Mouse (Mus musculus) stomach, embryonic 16.5 days (tissue): ENCODE data around the gene Adtrp. TPM values are rescaled to one million over a fixed set of nuclear protein-coding genes. Genes with fewer than 3 reads are reported as not detected.

Experiments
- ATAC-seq: fragments of 200-750 bp; cut with Nextera tagmentation; 2 replicates; pipeline ENCODE4 v1.8.0; 2017; ENCODE audit warnings: moderate number of reproducible peaks, moderate TSS enrichment; ENCODE audit not compliant: insufficient read depth, low FRiP score
- H3K27ac ChIP-seq: fragments of 300-500 bp; sonication (generic); 2 replicates; pipeline ENCODE4 v1.5.1; 2014; ENCODE audit warnings: low read length
- H3K27me3 ChIP-seq: fragments of 300-500 bp; sonication (generic); 2 replicates; pipeline ENCODE4 v1.6.1; 2014; ENCODE audit warnings: low read length, control low read depth, mixed read lengths; ENCODE audit not compliant: control insufficient read depth, insufficient read depth
- H3K36me3 ChIP-seq: fragments of 300-500 bp; sonication (generic); 2 replicates; pipeline ENCODE4 v1.6.1; 2014; ENCODE audit warnings: low read length; ENCODE audit not compliant: control insufficient read depth, insufficient read depth
- H3K4me1 ChIP-seq: fragments of 300-500 bp; sonication (generic); 2 replicates; pipeline ENCODE4 v1.6.1; 2014; ENCODE audit warnings: low read length, control low read depth, mixed read lengths; ENCODE audit not compliant: control insufficient read depth, insufficient read depth
- H3K4me2 ChIP-seq: fragments of 300-500 bp; sonication (generic); 2 replicates; pipeline ENCODE4 v1.6.1; 2014; ENCODE audit warnings: low read depth, low read length, mixed read lengths
- H3K4me3 ChIP-seq: fragments of 300-500 bp; sonication (generic); replicated peaks from 2 replicates; pipeline ENCODE4 v1.5.1; 2014; ENCODE audit warnings: mild to moderate bottlenecking, low read length
- H3K9ac ChIP-seq: fragments of 300-500 bp; sonication (generic); 2 replicates; pipeline ENCODE4 v1.6.1; 2014; ENCODE audit warnings: low read length
- H3K9me3 ChIP-seq: fragments of 300-500 bp; sonication (generic); replicated peaks from 2 replicates; pipeline ENCODE4 v1.6.1; 2016; ENCODE audit warnings: low read length, control low read depth; ENCODE audit not compliant: control insufficient read depth
- WGBS: fragments of 180-500 bp; shearing (Covaris S2); extraction: QIAGEN DNeasy Blood & Tissue Kit; methylation state at CpG from one replicate; pipeline ENCODE4 v1.1.7; 2014; 5-methylcytosine and 5-hydroxymethylcytosine counted together
- polyA plus RNA-seq: library from polyadenylated mRNA; unstranded; fragments of >200 nt; fragmentation: Nextera tagmentation; extraction: Ambion mirVana; gene quantifications from 2 replicates; pipeline ENCODE4 v1.2.1, GENCODE M21; 2015

Adtrp gene
- polyA plus RNA-seq, 1 experiment from 2014 or later = 5.6 TPM

DNA sequence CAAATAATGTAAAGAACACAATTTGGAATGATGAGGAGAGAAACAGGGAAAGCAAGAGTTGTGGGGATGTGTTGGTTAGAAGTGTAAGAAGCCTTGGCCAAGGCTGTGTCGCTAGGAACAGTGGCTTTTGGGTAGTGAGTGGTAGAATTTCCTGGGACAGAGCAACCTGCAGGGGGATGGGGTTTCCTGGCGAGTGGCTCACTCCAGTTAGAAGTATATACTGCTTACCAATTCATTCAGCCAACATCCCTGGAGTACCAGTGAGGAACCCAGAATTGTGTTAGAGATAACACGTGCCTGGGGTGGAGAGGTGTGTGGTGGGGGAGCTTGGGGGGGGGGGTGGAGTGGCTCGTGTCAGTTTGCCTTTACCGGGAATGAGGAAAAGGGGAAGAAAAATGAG lies 25.4 kb downstream of the Adtrp start:
- no peaks in the 10 kb centered on the region for H3K27me3 ChIP-seq

GRCm38 (mm10) chr13:41820947-41821346 lies 26.5 kb downstream of the Adtrp start:
- Histone ChIP-seq H3K27ac (no peak overlapping the region), H3K9me3 (no peaks in the 10 kb centered on the region), H3K4me1 (0 out of 2 replicates have a peak, but pooled peaks cover 3% of the 10 kb centered on the region), H3K27me3 (no peaks in the 10 kb centered on the region), H3K4me3 (no peak overlapping the region), H3K36me3 (no peaks in the 10 kb centered on the region), H3K9ac (no peak overlapping the region), H3K4me2 (no peak overlapping the region)
- ATAC-seq = no peak
- 79% methylated on average over 3 of the region's 3 CpGs for WGBS

More for the DNA sequence above, 25.4 kb downstream of the Adtrp start:
- no peak for ATAC-seq
- Histone ChIP-seq H3K4me2 (no peak overlapping the region), H3K9me3 (no peaks in the 10 kb centered on the region), H3K27ac (no peak overlapping the region), H3K36me3 (no peaks in the 10 kb centered on the region), H3K4me3 (no peak overlapping the region), H3K4me1 (0 out of 2 replicates have a peak, but pooled peaks cover 3% of the 10 kb centered on the region), H3K9ac (no peak overlapping the region)
- 27% methylated on average over 5 of the region's 5 CpGs for WGBS

- Histone ChIP-seq H3K4me1 (0 out of 2 replicates have a peak, but pooled peaks cover 3% of the 10 kb centered on the region), H3K36me3 (no peaks in the 10 kb centered on the region), H3K27me3 (no peaks in the 10 kb centered on the region), H3K27ac (0 out of 2 replicates have a peak overlapping the region, but pooled peaks have one; percentile 18), H3K9ac (no peak overlapping the region), H3K4me3 (no peak overlapping the region), H3K4me2 (no peak overlapping the region), H3K9me3 (no peaks in the 10 kb centered on the region)
- WGBS = 67% methylated on average over 4 of the region's 4 CpGs
- ATAC-seq = no peak
Measured at GRCm38 (mm10) chr13:41819918-41820317, 27.6 kb downstream of the Adtrp start.

DNA sequence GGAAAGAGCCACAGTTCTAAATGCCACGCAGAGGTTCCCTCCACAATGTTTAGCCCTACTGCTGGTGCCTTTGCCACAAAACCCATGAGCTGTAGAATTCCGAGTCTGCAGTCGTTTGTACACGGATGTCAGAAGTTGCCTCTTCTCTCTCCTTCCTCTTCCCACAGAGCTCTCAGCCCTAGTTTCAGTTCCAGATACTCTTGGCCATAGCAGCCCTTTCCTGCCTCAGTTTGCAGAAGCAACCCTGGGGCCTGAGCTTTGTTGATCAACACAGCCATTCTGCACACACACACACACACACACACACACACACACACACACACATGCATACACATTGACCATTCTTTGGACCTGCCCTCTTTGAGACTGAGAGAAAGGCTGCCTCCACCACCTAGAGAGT lies 28.0 kb downstream of the Adtrp start:
- H3K4me1 ChIP-seq = 0 out of 2 replicates have a peak, but pooled peaks cover 3% of the 10 kb centered on the region
- no peak for ATAC-seq
- WGBS = 88% methylated on average over 4 of the region's 4 CpGs

DNA sequence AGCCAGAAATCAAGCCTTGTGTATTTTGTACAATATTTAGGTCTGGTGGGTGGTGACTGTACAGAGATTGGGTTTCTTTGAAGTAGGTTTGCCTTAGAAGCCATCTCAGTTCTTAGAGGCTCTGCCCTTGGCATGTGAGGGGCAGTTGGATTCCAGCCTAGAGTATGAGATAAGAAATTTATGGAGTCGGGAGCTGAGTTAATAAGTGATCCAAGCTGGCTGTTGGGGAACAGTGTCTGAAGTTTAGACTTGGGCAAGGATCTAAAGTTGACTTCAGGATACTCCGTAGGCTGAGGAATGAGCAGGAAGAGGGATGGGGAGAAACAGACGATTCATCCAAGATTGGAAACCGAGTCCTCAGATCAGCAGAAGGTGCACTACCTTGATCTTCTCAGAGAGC lies 29.9 kb downstream of the Adtrp start:
- no peak for ATAC-seq
- Histone ChIP-seq H3K27ac (no peak overlapping the region), H3K4me3 (no peak overlapping the region), H3K4me2 (no peak overlapping the region), H3K9ac (no peak overlapping the region), H3K9me3 (no peaks in the 10 kb centered on the region), H3K4me1 (0 out of 2 replicates have a peak, but pooled peaks cover 3% of the 10 kb centered on the region), H3K36me3 (no peaks in the 10 kb centered on the region), H3K27me3 (no peaks in the 10 kb centered on the region)
- 79% methylated on average over 4 of the region's 4 CpGs for WGBS

More for the DNA sequence above, 28.0 kb downstream of the Adtrp start:
- H3K36me3 ChIP-seq = no peaks in the 10 kb centered on the region
- no peaks in the 10 kb centered on the region for H3K9me3 ChIP-seq
- H3K27me3 ChIP-seq = no peaks in the 10 kb centered on the region
- no peak overlapping the region for H3K9ac ChIP-seq
- no peak overlapping the region for H3K4me3 ChIP-seq
- no peak overlapping the region for H3K4me2 ChIP-seq
- H3K27ac ChIP-seq = no peak overlapping the region

DNA sequence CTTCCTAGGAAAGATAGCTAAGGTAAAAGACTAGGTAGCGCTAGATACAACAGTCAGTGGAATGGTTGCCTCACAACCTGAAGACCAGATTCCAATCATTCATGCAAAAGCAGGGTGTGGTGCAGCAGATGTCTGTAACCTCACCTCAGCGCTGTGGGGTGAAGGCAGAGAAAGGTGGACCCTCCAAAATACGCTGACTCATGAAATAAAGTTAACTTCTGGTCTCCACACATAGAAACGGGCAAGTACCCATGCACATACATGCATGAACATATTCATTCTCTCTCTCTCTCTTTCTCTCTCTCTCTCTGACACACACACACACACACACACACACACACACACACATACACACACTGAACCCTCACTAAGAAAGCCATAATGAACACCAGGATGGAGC lies 30.8 kb downstream of the Adtrp start:
- Histone ChIP-seq H3K36me3 (no peaks in the 10 kb centered on the region), H3K9me3 (no peaks in the 10 kb centered on the region), H3K27me3 (no peaks in the 10 kb centered on the region), H3K27ac (no peak overlapping the region), H3K4me2 (no peak overlapping the region), H3K9ac (no peak overlapping the region), H3K4me1 (0 out of 2 replicates have a peak, but pooled peaks cover 3% of the 10 kb centered on the region), H3K4me3 (no peak overlapping the region)
- ATAC-seq = no peak
- 85% methylated on average over 4 of the region's 4 CpGs for WGBS

GRCm38 (mm10) chr13:41810776-41811175 lies 36.7 kb downstream of the Adtrp start:
- 85% methylated on average over 7 of the region's 7 CpGs for WGBS
- ATAC-seq = no peak
- Histone ChIP-seq H3K4me3 (no peak overlapping the region), H3K4me2 (no peak overlapping the region), H3K9ac (no peak overlapping the region), H3K9me3 (no peaks in the 10 kb centered on the region), H3K4me1 (no peaks in the 10 kb centered on the region), H3K27ac (no peak overlapping the region), H3K27me3 (no peaks in the 10 kb centered on the region), H3K36me3 (no peaks in the 10 kb centered on the region)

- ATAC-seq = no peak
- Histone ChIP-seq H3K4me3 (no peak overlapping the region), H3K27ac (no peak overlapping the region; the same call in 1 of the 2 replicates), H3K9me3 (no peaks in the 10 kb centered on the region), H3K4me1 (no peaks in the 10 kb centered on the region), H3K4me2 (no peak overlapping the region), H3K36me3 (no peaks in the 10 kb centered on the region), H3K27me3 (no peaks in the 10 kb centered on the region), H3K9ac (no peak overlapping the region)
- WGBS = 69% methylated on average over 4 of the region's 4 CpGs
Measured at GRCm38 (mm10) chr13:41807815-41808214, 39.7 kb downstream of the Adtrp start.

- no peaks in the 10 kb centered on the region for H3K4me1 ChIP-seq
- H3K9ac ChIP-seq = no peak overlapping the region
- H3K4me3 ChIP-seq = no peak overlapping the region
- 82% methylated on average over 4 of the region's 4 CpGs for WGBS
- H3K36me3 ChIP-seq = no peaks in the 10 kb centered on the region
- ATAC-seq = no peak
- H3K4me2 ChIP-seq = no peak overlapping the region
- no peak overlapping the region for H3K27ac ChIP-seq
- H3K27me3 ChIP-seq = no peaks in the 10 kb centered on the region
- no peaks in the 10 kb centered on the region for H3K9me3 ChIP-seq
Measured at GRCm38 (mm10) chr13:41807300-41807699, 40.2 kb downstream of the Adtrp start.
